Mouse (Mus musculus): ENCODE data around the gene Ganc.

Gene Ganc

DNA sequence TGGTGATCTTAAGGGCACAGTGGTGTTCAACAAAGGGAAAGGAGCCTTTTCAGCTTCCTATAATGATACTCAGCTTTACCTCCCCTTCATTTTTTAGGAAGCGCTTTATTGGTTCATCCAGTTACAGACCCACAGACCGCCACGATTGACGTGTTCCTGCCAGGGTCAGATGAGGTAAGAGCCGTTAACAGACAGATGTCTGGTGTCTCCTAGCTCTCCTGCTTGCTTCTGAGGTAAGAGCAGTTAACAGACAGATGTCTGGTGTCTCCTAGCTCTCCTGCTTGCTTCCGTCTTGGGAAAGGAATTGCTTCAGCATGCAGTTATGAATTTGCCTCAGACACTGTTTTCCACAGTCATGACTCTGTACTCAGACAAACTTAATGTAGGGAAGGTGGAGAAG lies 47.0 kb downstream of the Ganc start:
- CTCF ChIA-PET = no interaction called here

GRCm38 (mm10) chr2:120452600-120452999 lies 48.9 kb downstream of the Ganc start:
- CTCF ChIA-PET = no interaction called here

DNA sequence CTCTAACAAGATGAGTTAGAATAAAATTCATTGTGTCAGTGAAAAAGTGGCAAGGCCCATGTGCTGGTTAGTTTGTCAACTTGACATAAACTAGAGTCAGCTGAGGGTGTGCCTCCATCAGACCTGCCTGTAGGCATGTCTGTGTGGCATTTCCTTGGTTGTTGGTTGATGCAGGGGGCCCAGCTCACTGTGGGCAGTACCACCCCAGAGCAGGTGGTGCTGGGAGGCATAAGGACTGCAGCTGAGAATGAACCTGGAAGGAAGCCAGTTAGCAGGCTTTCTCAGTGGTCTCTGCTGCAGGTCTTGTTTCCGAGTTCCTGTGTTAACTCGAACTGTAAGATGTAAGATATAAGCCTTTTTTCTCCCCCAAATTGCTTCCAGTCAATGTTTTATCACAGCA lies 51.3 kb downstream of the Ganc start:
- CTCF ChIA-PET = no interaction called here

DNA sequence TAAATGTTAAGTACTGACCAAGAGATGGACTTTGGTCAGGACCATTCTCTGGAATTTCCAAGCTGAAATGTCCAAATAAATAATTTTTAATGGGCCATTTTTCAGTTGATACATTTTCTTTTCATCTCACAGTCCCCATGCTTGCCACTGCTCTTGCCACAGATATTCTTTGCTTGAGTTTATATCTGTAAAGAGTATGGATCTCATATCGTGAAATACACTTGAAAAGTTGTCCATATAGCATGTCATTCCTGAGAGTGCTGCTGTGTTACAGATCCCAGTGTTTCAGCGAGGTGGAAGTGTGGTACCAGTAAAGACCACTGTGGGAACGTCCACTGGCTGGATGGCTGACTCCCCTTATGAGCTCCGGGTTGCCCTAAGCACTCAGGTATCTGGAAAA lies 52.0 kb downstream of the Ganc start, which contains the start of gene Capn3:
TSS of gene Capn3 (plus strand) at position 301 of the 400 bp plus-strand sequence.
- CTCF ChIA-PET = no interaction called here

- CTCF ChIA-PET = no interaction called here
Measured at GRCm38 (mm10) chr2:120460216-120460615, 56.5 kb downstream of the Ganc start.

DNA sequence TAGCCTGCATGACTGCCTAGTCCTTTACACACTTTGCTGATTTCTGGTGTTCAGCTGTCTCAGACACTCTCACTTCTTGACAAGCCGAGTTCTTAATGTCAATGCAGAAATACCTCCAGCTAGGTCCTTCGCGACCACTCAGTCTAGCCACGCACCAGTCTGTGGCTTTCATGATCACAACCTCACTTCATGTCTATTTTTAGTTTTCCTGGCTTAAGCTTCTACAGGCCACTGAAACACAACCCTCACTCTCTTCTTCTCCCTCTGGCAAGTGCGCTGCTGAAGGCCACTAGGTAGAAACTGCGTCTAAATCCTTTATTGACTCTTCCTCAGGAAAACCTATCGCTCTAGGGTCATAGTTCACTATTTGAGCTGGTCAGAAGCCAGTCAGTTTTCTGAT lies 59.6 kb downstream of the Ganc start:
- CTCF ChIA-PET = no interaction called here

DNA sequence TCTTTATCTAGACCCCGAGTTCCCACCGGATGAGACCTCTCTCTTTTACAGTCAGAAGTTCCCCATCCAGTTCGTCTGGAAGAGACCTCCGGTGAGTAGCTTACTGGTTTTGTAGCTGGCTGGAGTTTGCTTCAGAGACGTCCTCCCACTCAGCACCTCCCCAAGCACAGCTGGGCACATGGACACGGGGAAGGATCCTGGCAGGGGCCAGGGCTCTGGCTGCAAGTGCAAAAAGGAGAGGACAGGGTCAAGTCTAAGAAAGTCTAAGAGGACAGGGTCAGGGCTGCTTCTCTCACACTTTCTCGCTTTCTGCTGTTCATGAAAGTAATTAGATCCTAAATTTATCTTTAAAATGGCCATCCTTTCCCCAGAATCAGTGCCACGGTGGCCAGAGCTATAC lies 60.4 kb downstream of the Ganc start:
- CTCF ChIA-PET = no interaction called here

- CTCF ChIA-PET = no interaction called here
Measured at GRCm38 (mm10) chr2:120464732-120465396, 61.2 kb downstream of the Ganc start.

DNA sequence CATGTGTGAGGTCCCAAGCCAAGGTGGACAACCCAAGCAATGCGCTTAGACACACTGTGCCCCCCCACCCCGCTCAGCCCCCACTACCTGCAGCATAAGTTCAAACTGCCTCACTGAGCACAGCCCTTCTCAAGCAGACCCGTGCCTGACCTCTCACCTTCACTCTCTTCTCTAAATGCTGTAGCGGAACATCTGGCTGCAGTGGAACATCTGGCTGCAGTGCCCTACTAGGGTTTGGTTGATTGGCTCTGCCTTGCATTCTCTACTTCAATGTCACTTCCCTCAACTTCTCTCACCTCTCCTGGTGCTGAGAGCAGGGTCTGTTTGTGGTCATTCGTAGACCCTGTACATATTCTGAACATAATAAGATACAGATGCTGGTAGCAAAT lies 61.7 kb downstream of the Ganc start:
- CTCF ChIA-PET = no interaction called here

GRCm38 (mm10) chr2:120468011-120468410 lies 64.3 kb downstream of the Ganc start:
- CTCF ChIA-PET = no interaction called here

- CTCF ChIA-PET = no interaction called here
Measured at GRCm38 (mm10) chr2:120469220-120469619, 65.5 kb downstream of the Ganc start.

GRCm38 (mm10) chr2:120469715-120470114 lies 66.0 kb downstream of the Ganc start:
- CTCF ChIA-PET = no interaction called here

- CTCF ChIA-PET = no interaction called here
Measured at GRCm38 (mm10) chr2:120470856-120471255, 67.2 kb downstream of the Ganc start.

DNA sequence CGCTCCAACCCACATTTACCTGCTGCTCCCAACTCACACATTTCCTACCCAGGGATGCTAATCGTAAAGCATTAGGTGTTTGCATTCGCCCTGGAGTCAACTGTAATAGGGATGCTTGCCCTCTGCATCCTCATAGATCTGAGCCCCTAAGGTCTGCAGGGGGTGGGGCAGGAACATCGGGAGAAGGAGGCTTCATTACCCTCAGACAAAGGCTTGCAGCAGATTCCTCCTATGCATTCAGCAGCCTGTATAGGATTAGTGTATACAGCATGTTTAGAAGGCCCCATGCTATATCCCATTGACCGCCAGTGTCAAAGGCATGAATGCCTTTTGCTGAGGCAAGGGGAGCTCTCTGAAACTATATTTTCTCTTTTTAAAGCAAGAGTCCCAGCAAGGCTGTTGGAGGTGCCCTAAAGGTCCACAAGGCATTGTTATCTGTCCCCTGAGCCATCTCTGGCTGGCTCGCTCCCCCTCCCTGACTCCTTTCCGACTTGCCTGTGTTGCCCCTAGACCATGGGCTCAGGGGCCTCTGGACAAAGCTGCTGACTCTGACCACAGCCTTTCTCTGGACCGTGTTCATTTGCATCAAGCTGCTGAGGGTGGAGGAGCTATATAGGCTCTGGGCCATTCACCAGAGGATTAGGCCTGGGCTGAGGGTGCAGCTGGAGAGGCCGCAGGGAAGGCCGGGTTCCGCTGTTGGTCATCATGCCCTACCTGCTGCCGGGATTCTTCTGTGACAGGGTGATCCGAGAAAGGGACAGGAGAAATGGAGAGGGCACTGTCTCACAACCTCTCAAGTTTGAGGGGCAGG lies 72.8 kb downstream of the Ganc start:
- CTCF ChIA-PET = no interaction called here

DNA sequence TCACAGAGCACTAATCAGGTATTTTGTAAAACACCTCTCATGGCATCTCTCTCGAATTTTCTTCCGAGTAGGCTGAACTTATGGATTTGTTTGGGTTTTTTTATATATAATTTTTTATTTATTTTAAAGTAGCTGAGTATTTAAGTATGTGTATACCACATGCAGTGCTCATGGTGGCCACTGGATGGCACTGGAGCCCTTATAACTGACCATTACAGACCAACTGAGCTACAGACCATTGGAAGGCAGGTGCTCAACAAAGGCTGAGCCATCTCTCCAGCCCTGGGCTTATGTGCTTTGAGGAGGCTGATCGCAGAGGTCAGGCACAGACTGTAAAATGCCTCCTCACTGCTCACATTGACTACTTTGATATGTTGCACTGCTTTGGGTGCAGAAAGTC lies 74.9 kb downstream of the Ganc start:
- CTCF ChIA-PET = interaction anchor here (0.7 to 1.4 kb wide), 2 partner anchors 155 to 192 kb away, joined by 3 to 5 read pairs; no protein-coding TSS in a partner anchor

- CTCF ChIA-PET = no interaction called here
Measured at GRCm38 (mm10) chr2:120481921-120482320, 78.2 kb downstream of the Ganc start.

- CTCF ChIA-PET = no interaction called here
Measured at GRCm38 (mm10) chr2:120482506-120483389, 79.1 kb downstream of the Ganc start.

GRCm38 (mm10) chr2:120484241-120484640 lies 80.5 kb downstream of the Ganc start:
- CTCF ChIA-PET = no interaction called here

DNA sequence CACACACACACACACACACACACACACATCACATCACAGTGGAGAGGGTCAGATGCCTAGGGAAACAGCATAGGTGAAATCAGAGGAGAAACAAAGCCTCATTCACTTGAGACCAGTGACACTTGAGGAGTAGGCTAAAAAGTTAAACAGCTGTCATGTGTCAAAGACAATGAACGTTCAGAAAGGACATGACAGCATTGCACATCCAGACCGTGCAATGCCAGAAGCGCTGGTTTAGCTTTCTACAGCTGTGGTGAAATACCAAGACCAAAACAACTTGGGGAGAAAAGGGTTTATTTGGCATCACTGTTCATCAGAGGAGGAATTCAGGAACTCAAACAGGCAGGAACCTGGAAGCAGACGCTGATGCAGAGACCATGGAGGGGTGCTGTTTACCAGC lies 89.6 kb downstream of the Ganc start:
- CTCF ChIA-PET = no interaction called here

DNA sequence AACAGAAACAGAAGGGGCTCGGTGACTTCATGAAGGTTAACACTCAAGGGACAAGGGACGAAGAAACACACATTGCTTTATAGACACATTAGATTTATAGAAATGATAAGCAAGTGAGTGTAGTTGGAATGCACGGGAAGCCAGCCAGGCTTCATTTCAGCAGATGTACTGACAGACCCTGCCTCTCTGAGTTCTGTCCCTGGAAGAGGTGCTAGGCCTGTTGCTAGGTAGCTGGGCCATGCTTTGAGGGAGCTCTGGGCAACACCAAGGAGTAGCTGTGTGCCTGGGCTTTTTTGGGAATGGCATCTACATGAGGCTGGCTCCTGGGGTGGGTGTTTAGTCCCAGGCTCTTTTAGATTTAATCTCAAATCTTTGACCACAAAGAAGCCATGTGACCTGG lies 92.8 kb downstream of the Ganc start:
- CTCF ChIA-PET = no interaction called here

- CTCF ChIA-PET = no interaction called here
Measured at GRCm38 (mm10) chr2:120499971-120500471, 96.3 kb downstream of the Ganc start.

DNA sequence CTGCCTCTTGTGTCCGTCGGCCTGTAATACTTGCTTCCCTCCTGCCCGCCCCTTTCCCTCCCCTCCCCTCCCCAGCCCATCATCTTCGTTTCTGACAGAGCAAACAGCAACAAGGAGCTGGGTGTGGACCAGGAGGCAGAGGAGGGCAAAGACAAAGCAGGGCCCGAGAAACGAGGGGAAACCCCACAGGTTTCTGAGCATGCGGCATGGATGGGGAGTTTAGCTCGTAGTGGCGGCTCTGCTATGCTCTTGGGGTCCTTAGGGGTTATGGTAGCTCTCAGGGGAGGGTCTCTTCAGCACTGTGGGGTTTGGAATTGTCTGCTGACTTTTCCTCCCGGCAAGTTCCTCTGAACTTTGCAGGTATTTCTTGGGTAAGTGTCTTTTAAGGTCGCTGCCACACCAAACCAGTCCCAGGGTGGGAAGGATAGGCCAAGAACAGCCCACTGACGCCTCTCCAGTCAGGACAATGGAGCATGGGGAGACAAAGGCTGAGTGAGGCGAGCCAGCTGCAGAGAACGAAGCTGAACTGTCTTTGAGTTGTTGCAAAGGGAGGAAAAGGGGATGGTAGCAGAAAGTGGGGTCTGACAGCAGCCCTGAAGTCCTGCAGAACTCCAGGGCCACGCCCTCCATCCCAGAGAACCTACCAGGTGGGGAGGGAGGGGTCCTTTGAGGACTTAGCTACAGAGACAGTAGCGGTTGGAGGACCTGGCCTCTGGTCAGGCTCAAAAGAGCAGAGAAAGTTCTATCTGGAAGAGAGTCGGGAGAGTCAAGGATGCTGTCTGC lies 97.6 kb downstream of the Ganc start:
- CTCF ChIA-PET = no interaction called here

All from spleen, embryonic (tissue).